Mouse (Mus musculus) adrenal gland, postnatal 36 days (tissue): ENCODE measurements around the gene Suclg2. TPM values are rescaled to one million over a fixed set of nuclear protein-coding genes. Genes with fewer than 3 reads are reported as not detected.

ENCODE experiments used
- DNase-seq, 2 experiments: peaks; one replicate each; pipeline ENCODE4 v3.0.0; 2021; ENCODE audit warnings: mixed read lengths in 1 of 2
- total RNA-seq, 2 experiments: library from RNA; stranded (reverse); gene quantifications; 2 replicates each; pipeline ENCODE4 v1.2.3; 2021

Suclg2 gene
- total RNA-seq, 2 experiments from 2014 or later: 127 to 168 TPM

DNA sequence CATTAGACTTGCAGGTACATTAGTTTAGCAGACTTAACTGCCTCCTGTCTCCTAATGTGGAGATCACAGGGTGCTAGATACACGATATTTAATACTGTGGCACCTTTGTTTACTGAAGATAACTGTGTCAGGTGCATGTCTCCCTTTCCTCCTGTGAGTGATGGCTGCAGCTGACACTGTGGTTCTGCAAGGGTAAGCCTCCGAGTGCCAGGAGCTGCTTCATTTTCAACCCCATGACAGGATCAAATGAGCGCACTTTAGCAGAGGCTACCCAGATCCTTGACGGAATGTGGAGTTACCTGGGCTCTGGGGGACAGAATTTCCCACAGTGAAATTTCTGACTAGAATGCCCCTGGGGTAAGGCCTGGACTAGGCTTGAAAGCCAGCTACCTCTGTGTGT lies 253.3 kb downstream of the Suclg2 start:
- DNase-seq: no peak

- no peak for DNase-seq
Observed at GRCm38 (mm10) chr6:95459372-95459771, 259.2 kb downstream of the Suclg2 start.

GRCm38 (mm10) chr6:95446151-95446550 lies 272.4 kb downstream of the Suclg2 start:
- DNase-seq: no peak

GRCm38 (mm10) chr6:95445036-95445435 lies 273.6 kb downstream of the Suclg2 start:
- peak; percentile 94 to 95 for DNase-seq
